Mouse (Mus musculus) midbrain, embryonic 11.5 days (tissue): ENCODE measurements at regions not wholly inside any gene's neighbourhood (a gene's known extent, or its start where the extent isn't known, plus 50 kb on each side); places are given as distances from the start of the nearest gene placed in this dataset.
"Not testable (repeated sequence)": the region's sequence is repeated elsewhere in the genome, so short reads cannot be mapped to it uniquely, and the experiment has no call there.

ENCODE experiments used
- ATAC-seq: fragments of 200-750 bp; cut with Nextera tagmentation; 2 replicates; pipeline ENCODE4 v1.8.0; 2017; ENCODE audit warnings: moderate TSS enrichment, moderate library complexity; ENCODE audit not compliant: low FRiP score
- DNase-seq: peaks from one replicate; pipeline ENCODE4 v3.0.0; 2015; ENCODE audit warnings: low spot score; ENCODE audit errors: missing footprints
- H3K27ac ChIP-seq: fragments of 300-500 bp; sonication (generic); 2 replicates; pipeline ENCODE4 v1.5.1; 2014; ENCODE audit warnings: low read depth, low read length
- H3K27me3 ChIP-seq: fragments of 300-500 bp; sonication (generic); 2 replicates; pipeline ENCODE4 v1.6.1; 2014; ENCODE audit warnings: mild to moderate bottlenecking, low read length, moderate library complexity, mixed read lengths; ENCODE audit not compliant: control insufficient read depth, insufficient read depth
- H3K36me3 ChIP-seq: fragments of 300-500 bp; sonication (generic); 2 replicates; pipeline ENCODE4 v1.6.1; 2014; ENCODE audit warnings: mild to moderate bottlenecking, low read length, moderate library complexity, mixed read lengths; ENCODE audit not compliant: control insufficient read depth, insufficient read depth
- H3K4me1 ChIP-seq: fragments of 300-500 bp; sonication (generic); 2 replicates; pipeline ENCODE4 v1.6.1; 2014; ENCODE audit warnings: low read length; ENCODE audit not compliant: control insufficient read depth, insufficient read depth
- H3K4me2 ChIP-seq: fragments of 300-500 bp; sonication (generic); 2 replicates; pipeline ENCODE4 v1.6.1; 2014; ENCODE audit warnings: mild to moderate bottlenecking, moderate library complexity
- H3K4me3 ChIP-seq: fragments of 300-500 bp; sonication (generic); 2 replicates; pipeline ENCODE4 v1.5.1; 2014; ENCODE audit warnings: low read depth, low read length
- H3K9ac ChIP-seq: fragments of 300-500 bp; sonication (generic); 2 replicates; pipeline ENCODE4 v1.6.1; 2014; ENCODE audit warnings: low read length
- H3K9me3 ChIP-seq: fragments of 300-500 bp; sonication (generic); 2 replicates; pipeline ENCODE4 v1.6.1; 2016; ENCODE audit warnings: low read length; ENCODE audit not compliant: control insufficient read depth
- WGBS: fragments of 180-500 bp; shearing (Covaris S2); extraction: QIAGEN DNeasy Blood & Tissue Kit; methylation state at CpG from one replicate; pipeline ENCODE4 v1.1.7; 2014; 5-methylcytosine and 5-hydroxymethylcytosine counted together

DNA sequence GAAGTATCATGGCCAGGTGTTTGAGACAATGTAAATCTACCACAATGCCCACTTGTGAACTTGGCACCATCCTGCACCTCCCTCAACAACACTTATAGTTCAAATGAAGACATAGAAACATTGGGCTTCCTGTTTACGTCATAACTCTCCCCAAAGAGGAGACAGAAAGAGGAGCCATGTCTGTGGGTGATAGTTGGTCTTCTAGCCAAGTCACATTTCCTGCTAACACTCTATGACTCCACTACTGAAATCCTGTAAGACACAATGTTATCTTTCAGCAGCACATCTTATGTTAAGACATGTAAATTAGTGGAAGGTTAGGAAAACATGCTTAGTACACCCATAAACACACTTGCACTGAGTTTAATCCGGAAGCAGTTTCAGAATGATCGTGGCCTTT lies 451.4 kb downstream of the Dad1 start:
- 86% methylated on average over 3 of the region's 3 CpGs for WGBS

DNA sequence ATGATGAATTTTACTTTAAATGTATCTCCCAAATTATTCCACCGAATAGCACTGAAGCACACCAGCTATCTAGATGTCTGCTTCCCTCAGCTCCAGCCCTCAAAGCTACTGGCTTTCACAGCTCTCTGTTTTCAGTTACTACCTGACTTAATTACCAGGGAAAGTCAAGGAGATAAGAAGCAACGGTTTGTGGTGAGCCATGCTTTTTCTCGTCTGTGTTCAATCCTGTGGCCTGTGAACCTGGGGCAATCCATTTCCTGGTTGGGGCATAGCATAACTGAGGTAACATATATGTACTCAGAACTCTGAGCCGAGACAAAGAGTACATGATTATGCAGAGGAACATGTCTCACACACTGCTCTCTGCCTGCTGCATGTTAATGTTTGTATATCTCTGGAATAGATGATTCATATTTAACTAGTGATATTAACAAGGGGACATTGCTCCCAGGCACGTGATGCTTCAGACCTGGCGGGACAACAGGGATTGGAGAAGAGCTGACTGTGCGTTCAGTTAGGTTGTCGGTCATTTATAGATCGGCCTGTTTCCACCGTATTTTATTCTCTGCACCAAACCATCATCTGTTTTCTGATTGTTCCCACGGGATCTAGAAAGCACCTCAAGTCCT lies 453.3 kb downstream of the Dad1 start:
- no peak overlapping the region for H3K4me3 ChIP-seq
- H3K4me1 ChIP-seq = no peaks in the 10 kb centered on the region
- no peak overlapping the region for H3K4me2 ChIP-seq
- 87% methylated on average over 11 of the region's 11 CpGs for WGBS
- H3K27me3 ChIP-seq = no peaks in the 10 kb centered on the region
- DNase-seq (no peak), ATAC-seq (no peak)
- no peaks in the 10 kb centered on the region for H3K36me3 ChIP-seq
- no peak overlapping the region for H3K27ac ChIP-seq
- no peak overlapping the region for H3K9ac ChIP-seq
- no peaks in the 10 kb centered on the region for H3K9me3 ChIP-seq

More for the DNA sequence above, 451.4 kb downstream of the Dad1 start:
- Histone ChIP-seq H3K9me3 (no peaks in the 10 kb centered on the region), H3K9ac (no peak overlapping the region), H3K27me3 (no peaks in the 10 kb centered on the region), H3K4me1 (no peaks in the 10 kb centered on the region), H3K4me2 (no peak overlapping the region), H3K27ac (no peak overlapping the region), H3K36me3 (no peaks in the 10 kb centered on the region), H3K4me3 (no peak overlapping the region)
- ATAC-seq (no peak), DNase-seq (no peak)

DNA sequence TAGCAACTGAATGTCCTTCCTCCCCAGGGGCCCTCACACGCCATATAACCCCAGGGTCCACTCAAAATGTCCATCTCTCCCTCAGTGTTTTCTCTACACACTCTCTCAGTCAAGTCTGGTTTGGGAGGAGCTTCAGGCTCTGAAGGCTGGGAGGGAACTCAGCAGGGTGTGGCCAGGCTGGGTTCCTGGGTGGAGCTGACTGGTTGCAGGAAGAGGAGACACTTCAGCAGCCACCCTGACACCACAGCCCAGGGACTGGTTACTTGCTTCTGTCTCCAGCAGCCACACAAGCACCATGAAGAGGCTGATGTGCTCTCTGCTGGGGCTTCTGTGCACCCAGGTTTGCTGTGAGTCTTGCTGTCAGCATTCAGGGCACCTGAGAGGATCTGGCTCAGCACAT lies 458.7 kb downstream of the Dad1 start:
- DNase-seq, H3K4me2 ChIP-seq, H3K9me3 ChIP-seq, H3K9ac ChIP-seq, H3K36me3 ChIP-seq, H3K27ac ChIP-seq, H3K4me3 ChIP-seq, ATAC-seq, H3K4me1 ChIP-seq, H3K27me3 ChIP-seq: not testable (repeated sequence)
- 73% methylated on average over 1 of the region's 1 CpGs for WGBS

- Histone ChIP-seq H3K4me2 (no peak overlapping the region), H3K4me3 (no peak overlapping the region), H3K27me3 (no peaks in the 10 kb centered on the region), H3K9ac (no peak overlapping the region), H3K36me3 (no peaks in the 10 kb centered on the region), H3K27ac (no peak overlapping the region), H3K9me3 (no peaks in the 10 kb centered on the region), H3K4me1 (no peaks in the 10 kb centered on the region)
- 91% methylated on average over 5 of the region's 5 CpGs for WGBS
- DNase-seq (no peak), ATAC-seq (no peak)
These were observed 459.4 kb downstream of the Dad1 start for GRCm38 (mm10) chr14:53794527-53794926.

GRCm38 (mm10) chr14:53792432-53792831 lies 461.5 kb downstream of the Dad1 start:
- not testable (repeated sequence) for H3K27ac ChIP-seq, DNase-seq, H3K9me3 ChIP-seq, H3K4me1 ChIP-seq, H3K4me2 ChIP-seq, H3K9ac ChIP-seq, ATAC-seq, H3K4me3 ChIP-seq, H3K27me3 ChIP-seq, H3K36me3 ChIP-seq
- 91% methylated on average over 1 of the region's 1 CpGs for WGBS

GRCm38 (mm10) chr14:53785547-53785946 lies 468.4 kb downstream of the Dad1 start:
- WGBS = 78% methylated on average over 2 of the region's 2 CpGs
- H3K27ac ChIP-seq, H3K4me3 ChIP-seq, DNase-seq, H3K9ac ChIP-seq, ATAC-seq, H3K9me3 ChIP-seq, H3K4me2 ChIP-seq, H3K27me3 ChIP-seq, H3K4me1 ChIP-seq, H3K36me3 ChIP-seq: not testable (repeated sequence)

GRCm38 (mm10) chr14:53777375-53777774 lies 476.5 kb downstream of the Dad1 start:
- no peaks in the 10 kb centered on the region for H3K4me1 ChIP-seq
- no peak overlapping the region for H3K4me3 ChIP-seq
- DNase-seq (no peak), ATAC-seq (no peak)
- H3K4me2 ChIP-seq = no peak overlapping the region
- no peaks in the 10 kb centered on the region for H3K36me3 ChIP-seq
- no peak overlapping the region for H3K9ac ChIP-seq
- no peaks in the 10 kb centered on the region for H3K9me3 ChIP-seq
- 87% methylated on average over 3 of the region's 3 CpGs for WGBS
- no peaks in the 10 kb centered on the region for H3K27me3 ChIP-seq
- H3K27ac ChIP-seq = no peak overlapping the region

- peak; percentile 85 for DNase-seq
- not testable (repeated sequence) for H3K4me2 ChIP-seq, H3K9me3 ChIP-seq, H3K36me3 ChIP-seq, H3K4me1 ChIP-seq, H3K4me3 ChIP-seq, H3K27ac ChIP-seq, H3K9ac ChIP-seq, H3K27me3 ChIP-seq
- WGBS = 71% methylated on average over 1 of the region's 1 CpGs
- ATAC-seq = peak; percentile 38; the same call in 1 of the 2 replicates
These were observed 477.2 kb downstream of the Dad1 start for GRCm38 (mm10) chr14:53776717-53777116.

- not testable (repeated sequence) for H3K9me3 ChIP-seq, H3K4me2 ChIP-seq, H3K27me3 ChIP-seq, DNase-seq, H3K4me1 ChIP-seq, H3K9ac ChIP-seq, H3K27ac ChIP-seq, H3K36me3 ChIP-seq, ATAC-seq, H3K4me3 ChIP-seq
- 73% methylated on average over 6 of the region's 6 CpGs for whole genome bisulfite sequencing
These were observed 487.4 kb downstream of the Dad1 start for GRCm38 (mm10) chr14:53766501-53766900.
